Mouse (Mus musculus) mesoderm, embryonic 11.5 days (tissue): ENCODE measurements at regions not wholly inside any gene's neighbourhood (a gene's known extent, or its start where the extent isn't known, plus 50 kb on each side); places are given as distances from the start of the nearest gene placed in this dataset.

Source experiments
- DNase-seq: peaks from one replicate; pipeline ENCODE4 v3.0.0-alpha.2; 2012; ENCODE audit warnings: low read depth, low spot score

DNA sequence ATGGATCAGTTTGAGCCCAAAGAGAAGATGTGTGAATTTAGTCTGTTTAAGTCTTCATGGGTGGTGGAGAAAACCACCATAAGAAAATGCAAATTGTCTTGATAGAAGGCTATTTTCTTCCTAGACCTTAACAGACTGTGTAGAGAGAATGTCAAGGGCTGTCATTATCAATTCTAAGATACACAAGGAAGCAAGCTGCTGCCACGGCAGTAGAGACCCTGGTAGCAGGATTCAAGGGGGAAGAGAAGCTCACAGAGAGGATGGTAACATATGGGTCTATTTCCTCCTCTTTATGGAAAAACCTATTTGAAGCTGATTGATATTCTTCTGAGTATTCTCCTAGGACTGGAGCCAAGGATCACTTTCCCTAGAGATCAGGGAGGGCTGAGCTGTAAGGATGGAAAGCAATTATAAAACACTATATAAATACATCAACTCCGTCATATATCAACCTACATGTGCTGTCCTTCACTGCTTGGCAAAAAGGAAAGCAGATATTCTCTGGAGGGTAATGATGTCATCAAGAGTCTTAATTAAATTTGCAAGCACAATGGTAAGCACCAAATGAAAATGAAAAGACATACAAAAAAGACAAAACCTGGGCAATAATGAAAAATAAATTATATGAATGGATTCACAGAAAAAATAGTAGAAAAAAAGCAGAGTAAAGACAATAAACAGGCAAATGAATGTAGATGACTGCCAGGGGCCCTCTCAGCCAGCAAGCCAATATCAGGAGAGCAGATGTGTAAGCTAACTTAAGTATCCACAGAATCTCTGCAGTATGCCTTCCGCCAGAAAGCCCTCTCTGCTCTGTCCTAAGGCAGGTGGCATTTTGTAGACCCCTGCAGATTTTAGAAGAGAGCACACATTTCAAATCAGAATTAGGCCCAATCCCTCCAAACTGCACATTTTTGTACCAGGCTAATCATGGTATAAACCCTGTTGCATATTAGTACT lies 69.4 kb downstream of the Npy2r start:
- peak; percentile 10 for DNase-seq
